Mouse (Mus musculus) heart, embryonic 16.5 days (tissue): ENCODE measurements around the gene Gpld1. TPM values are rescaled to one million over a fixed set of nuclear protein-coding genes. Genes with fewer than 3 reads are reported as not detected.
A peak's percentile ranks its signal among the peaks of the same experiment; 100 is the strongest.

Experiments
- ATAC-seq: fragments of 200-750 bp; cut with Nextera tagmentation; replicated peaks from 2 replicates; pipeline ENCODE4 v1.8.0; 2017; ENCODE audit warnings: moderate number of reproducible peaks; ENCODE audit not compliant: insufficient read depth, low FRiP score; ENCODE audit errors: extremely low read depth
- H3K27ac ChIP-seq: fragments of 300-500 bp; sonication (generic); 2 replicates; pipeline ENCODE4 v1.5.1; 2014; ENCODE audit warnings: mild to moderate bottlenecking, low read length, control low read depth, moderate library complexity
- H3K27me3 ChIP-seq: fragments of 300-500 bp; sonication (generic); 2 replicates; pipeline ENCODE4 v1.6.1; 2014; ENCODE audit warnings: low read length, mixed read lengths; ENCODE audit not compliant: control insufficient read depth, insufficient read depth
- H3K36me3 ChIP-seq: fragments of 300-500 bp; sonication (generic); 2 replicates; pipeline ENCODE4 v1.6.1; 2014; ENCODE audit not compliant: control insufficient read depth, insufficient read depth
- H3K4me1 ChIP-seq: fragments of 300-500 bp; sonication (generic); 2 replicates; pipeline ENCODE4 v1.6.1; 2014; ENCODE audit warnings: low read length, mixed read lengths; ENCODE audit not compliant: control insufficient read depth, insufficient read depth
- H3K4me2 ChIP-seq: fragments of 300-500 bp; sonication (generic); 2 replicates; pipeline ENCODE4 v1.6.1; 2014; ENCODE audit warnings: low read depth, mild to moderate bottlenecking, control low read depth, low read length
- H3K4me3 ChIP-seq: fragments of 300-500 bp; sonication (generic); 2 replicates; pipeline ENCODE4 v1.5.1; 2014; ENCODE audit warnings: mild to moderate bottlenecking, control low read depth, low read length
- H3K9ac ChIP-seq: fragments of 300-500 bp; sonication (generic); 2 replicates; pipeline ENCODE4 v1.6.1; 2014; ENCODE audit warnings: low read length, control low read depth
- H3K9me3 ChIP-seq: fragments of 300-500 bp; sonication (generic); replicated peaks from 2 replicates; pipeline ENCODE4 v1.6.1; 2016; ENCODE audit warnings: low read length; ENCODE audit not compliant: control insufficient read depth
- WGBS: fragments of 180-500 bp; shearing (Covaris S2); extraction: QIAGEN DNeasy Blood & Tissue Kit; methylation state at CpG from one replicate; pipeline ENCODE4 v1.1.7; 2014; 5-methylcytosine and 5-hydroxymethylcytosine counted together
- polyA plus RNA-seq: library from polyadenylated mRNA; unstranded; fragments of >200 nt; fragmentation: Nextera tagmentation; extraction: Ambion mirVana; gene quantifications from 2 replicates; pipeline ENCODE4 v1.2.1, GENCODE M21; 2015

Gpld1 gene
- polyA plus RNA-seq, 1 experiment from 2014 or later: 0.25 TPM

- no peaks in the 10 kb centered on the region; the same call in 1 of the 2 replicates for H3K27me3 ChIP-seq
- H3K9me3 ChIP-seq: no peaks in the 10 kb centered on the region
- H3K9ac ChIP-seq: no peak overlapping the region
- no peak overlapping the region for H3K4me3 ChIP-seq
- H3K4me1 ChIP-seq: peaks cover 12% of the 10 kb centered on the region
- H3K27ac ChIP-seq: no peak overlapping the region
- WGBS: 16% methylated on average over 9 of the region's 9 CpGs
- no peaks in the 10 kb centered on the region for H3K36me3 ChIP-seq
- no peak for ATAC-seq
- peak overlapping the region; percentile 18; the same call in 1 of the 2 replicates for H3K4me2 ChIP-seq
Observed at GRCm38 (mm10) chr13:24938683-24939082, 4.3 kb upstream of the Gpld1 start.

GRCm38 (mm10) chr13:24939472-24939871 lies 3.5 kb upstream of the Gpld1 start:
- Histone ChIP-seq H3K4me1 (peaks cover 12% of the 10 kb centered on the region), H3K4me2 (no peak overlapping the region), H3K9me3 (no peaks in the 10 kb centered on the region), H3K27me3 (no peaks in the 10 kb centered on the region; the same call in 1 of the 2 replicates), H3K9ac (no peak overlapping the region), H3K27ac (no peak overlapping the region), H3K4me3 (no peak overlapping the region), H3K36me3 (no peaks in the 10 kb centered on the region)
- ATAC-seq: no peak
- 80% methylated on average over 9 of the region's 9 CpGs for WGBS

GRCm38 (mm10) chr13:24943303-24943702 lies 351 bp downstream of the Gpld1 start:
- Histone ChIP-seq H3K9me3 (no peaks in the 10 kb centered on the region), H3K4me2 (no peak overlapping the region), H3K4me3 (no peak overlapping the region), H3K4me1 (peaks cover 4% of the 10 kb centered on the region), H3K36me3 (no peaks in the 10 kb centered on the region), H3K27ac (no peak overlapping the region), H3K27me3 (no peaks in the 10 kb centered on the region; the same call in 1 of the 2 replicates), H3K9ac (no peak overlapping the region)
- WGBS: 53% methylated on average over 8 of the region's 8 CpGs
- no peak for ATAC-seq

GRCm38 (mm10) chr13:24945567-24945966 lies 2.6 kb downstream of the Gpld1 start:
- H3K27ac ChIP-seq: no peak overlapping the region
- no peak overlapping the region for H3K9ac ChIP-seq
- H3K36me3 ChIP-seq: no peaks in the 10 kb centered on the region
- H3K9me3 ChIP-seq: no peaks in the 10 kb centered on the region
- H3K4me3 ChIP-seq: no peak overlapping the region
- no peak for ATAC-seq
- H3K27me3 ChIP-seq: no peaks in the 10 kb centered on the region; the same call in 1 of the 2 replicates
- no peak overlapping the region for H3K4me2 ChIP-seq
- no peaks in the 10 kb centered on the region for H3K4me1 ChIP-seq
- WGBS: 35% methylated on average over 4 of the region's 4 CpGs

GRCm38 (mm10) chr13:24947158-24947557 lies 4.2 kb downstream of the Gpld1 start:
- ATAC-seq: no peak
- no peaks in the 10 kb centered on the region for H3K9me3 ChIP-seq
- no peaks in the 10 kb centered on the region; the same call in 1 of the 2 replicates for H3K27me3 ChIP-seq
- no peak overlapping the region for H3K4me2 ChIP-seq
- no peaks in the 10 kb centered on the region for H3K36me3 ChIP-seq
- H3K27ac ChIP-seq: no peak overlapping the region
- H3K9ac ChIP-seq: no peak overlapping the region
- H3K4me3 ChIP-seq: no peak overlapping the region
- WGBS: 80% methylated on average over 5 of the region's 5 CpGs
- no peaks in the 10 kb centered on the region for H3K4me1 ChIP-seq

GRCm38 (mm10) chr13:24948870-24949269 lies 5.9 kb downstream of the Gpld1 start:
- H3K9ac ChIP-seq: no peak overlapping the region
- no peaks in the 10 kb centered on the region for H3K9me3 ChIP-seq
- H3K27me3 ChIP-seq: no peaks in the 10 kb centered on the region
- no peaks in the 10 kb centered on the region for H3K4me1 ChIP-seq
- ATAC-seq: no peak
- H3K36me3 ChIP-seq: no peaks in the 10 kb centered on the region
- no peak overlapping the region for H3K4me3 ChIP-seq
- no peak overlapping the region for H3K4me2 ChIP-seq
- no peak overlapping the region for H3K27ac ChIP-seq
- WGBS: 82% methylated on average over 6 of the region's 6 CpGs

GRCm38 (mm10) chr13:24952659-24953058 lies 9.7 kb downstream of the Gpld1 start:
- Histone ChIP-seq H3K9ac (no peak overlapping the region), H3K9me3 (no peaks in the 10 kb centered on the region), H3K4me2 (no peak overlapping the region), H3K27ac (no peak overlapping the region), H3K27me3 (0 out of 2 replicates have a peak, but pooled peaks cover 2% of the 10 kb centered on the region), H3K36me3 (no peaks in the 10 kb centered on the region), H3K4me1 (no peaks in the 10 kb centered on the region), H3K4me3 (no peak overlapping the region)
- ATAC-seq: no peak
- WGBS: 76% methylated on average over 7 of the region's 7 CpGs

GRCm38 (mm10) chr13:24955091-24955490 lies 12.1 kb downstream of the Gpld1 start:
- Histone ChIP-seq H3K9ac (no peak overlapping the region), H3K4me2 (no peak overlapping the region), H3K4me3 (no peak overlapping the region), H3K9me3 (no peaks in the 10 kb centered on the region), H3K27me3 (0 out of 2 replicates have a peak, but pooled peaks cover 2% of the 10 kb centered on the region), H3K36me3 (no peaks in the 10 kb centered on the region), H3K4me1 (no peaks in the 10 kb centered on the region), H3K27ac (no peak overlapping the region)
- 42% methylated on average over 11 of the region's 11 CpGs for WGBS
- no peak for ATAC-seq

- 18% methylated on average over 10 of the region's 10 CpGs for WGBS
- H3K36me3 ChIP-seq: no peaks in the 10 kb centered on the region
- H3K4me1 ChIP-seq: no peaks in the 10 kb centered on the region
- H3K9me3 ChIP-seq: no peaks in the 10 kb centered on the region
- no peak for ATAC-seq
- no peak overlapping the region for H3K4me3 ChIP-seq
- H3K9ac ChIP-seq: no peak overlapping the region
- H3K4me2 ChIP-seq: no peak overlapping the region
- H3K27ac ChIP-seq: no peak overlapping the region
- H3K27me3 ChIP-seq: 0 out of 2 replicates have a peak, but pooled peaks cover 2% of the 10 kb centered on the region
Observed at GRCm38 (mm10) chr13:24955500-24955899, 12.5 kb downstream of the Gpld1 start.
